Mouse (Mus musculus): ENCODE measurements at regions not wholly inside any gene's neighbourhood (a gene's known extent, or its start where the extent isn't known, plus 50 kb on each side); places are given as distances from the start of the nearest gene placed in this dataset.

DNA sequence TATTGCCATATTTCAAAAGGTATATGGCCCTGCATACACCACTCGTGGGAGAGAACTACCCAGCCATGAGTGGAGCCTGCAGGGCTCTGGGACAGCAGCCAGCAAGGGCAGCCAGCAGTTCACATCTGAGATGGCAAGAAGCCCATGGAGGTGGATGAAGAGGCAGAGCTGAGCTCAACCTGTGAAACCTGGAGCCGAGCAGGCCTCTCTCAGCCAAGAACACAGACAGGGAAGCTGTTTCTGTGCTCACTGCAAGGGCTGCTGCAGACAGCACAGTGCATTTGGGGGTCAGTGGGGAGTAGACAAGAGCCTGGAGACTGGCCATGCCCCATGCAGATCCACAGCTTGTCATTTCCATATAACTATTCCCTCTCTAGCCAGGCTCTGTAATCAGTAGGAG lies 173.4 kb downstream of the Rab28 start:
- H3K4me1 ChIP-seq (ENCODE audit: insufficient read depth): no peaks in the 10 kb centered on the region
- H3K27me3 ChIP-seq (ENCODE audit: insufficient read depth, low read length): no peaks in the 10 kb centered on the region
- no peak overlapping the region for H3K9ac ChIP-seq
- H3K4me2 ChIP-seq (ENCODE audit: low read depth): no peak overlapping the region
- peak; percentile 78 for ATAC-seq
- WGBS: 40% methylated on average over 2 of the region's 2 CpGs
- no peaks in the 10 kb centered on the region for H3K9me3 ChIP-seq (ENCODE audit: low read length)
- H3K36me3 ChIP-seq (ENCODE audit: insufficient read depth): no peaks in the 10 kb centered on the region
- TF ChIP-seq CTCF (IDR thresholded peaks at IDR 0.05; ENCODE audit: low read depth): no peak
- H3K27ac ChIP-seq (ENCODE audit: low read depth, low read length): no peak overlapping the region
- DNase-seq: no peak
- H3K4me3 ChIP-seq (ENCODE audit: low read depth, low read length): no peak overlapping the region
